Mouse (Mus musculus) liver, embryonic 14.5 days (tissue): ENCODE results near the gene Ksr2.

Experiments used
- CTCF ChIP-seq: IDR thresholded peaks from 2 replicates; pipeline ENCODE4 v1.5.1; 2016; ENCODE audit warnings: antibody characterized with exemption, low read depth, control low read depth
- EP300 ChIP-seq: IDR thresholded peaks from 2 replicates; pipeline ENCODE4 v1.6.1; 2016; ENCODE audit warnings: antibody characterized with exemption, low read depth

DNA sequence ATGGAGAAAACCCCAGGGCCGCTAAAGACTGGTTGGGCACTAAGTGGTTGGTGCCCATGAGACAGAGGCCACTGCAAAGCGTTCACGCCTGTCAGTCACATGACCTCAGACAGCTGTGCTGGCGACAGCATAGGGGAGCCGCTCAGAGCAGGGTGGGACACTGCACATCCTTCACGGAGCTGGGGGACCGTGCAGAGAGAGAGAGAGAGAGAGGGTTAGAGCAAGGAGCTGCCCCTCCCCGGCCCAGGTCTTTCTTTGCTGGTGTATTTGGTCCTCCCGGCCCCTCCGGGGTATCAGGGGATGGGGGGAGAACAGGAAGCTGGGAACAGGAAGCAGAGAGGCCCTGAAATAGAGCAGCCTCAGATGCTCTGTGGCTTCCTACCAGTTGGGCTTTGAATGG lies 97.1 kb downstream of the Ksr2 start:
- no peak for TF ChIP-seq CTCF
- no peak for TF ChIP-seq EP300
